In genomic region chr13:93305149-93305548, GRCm38 (mm10) we compare ENCODE assay signal across 8 mouse cellular contexts. TPM values are rescaled to one million over a fixed set of nuclear protein-coding genes. Genes with fewer than 3 reads are reported as not detected.
A peak's percentile ranks its signal among the peaks of the same experiment; 100 is the strongest.
DNase-seq lines count a peak whose midpoint lies in the region; ATAC-seq and TF ChIP-seq lines count a peak whose summit lies in the region.

No protein-coding gene starts in this region.

- no peak for ATAC-seq in forebrain, postnatal 0 days
- ATAC-seq in midbrain, embryonic 11.5 days (ENCODE audit: low FRiP score) = no peak

- H3K9ac ChIP-seq in forebrain, postnatal 0 days = peak overlapping the region; percentile 85
- peak overlapping the region; percentile 91 for H3K9ac ChIP-seq in midbrain, embryonic 11.5 days (ENCODE audit: low read length)

- H3K27ac ChIP-seq in heart, embryonic 10.5 days = peak overlapping the region; percentile 98
- 0 out of 2 replicates have a peak overlapping the region, but pooled peaks have one; percentile 99 for H3K27ac ChIP-seq in forebrain, postnatal 0 days (ENCODE audit: low read depth, low read length)
- H3K27ac ChIP-seq in midbrain, embryonic 11.5 days (ENCODE audit: low read depth, low read length) = no peak overlapping the region

- WGBS in heart, embryonic 10.5 days = 9% methylated on average over 7 of the region's 7 CpGs
- 2% methylated on average over 7 of the region's 7 CpGs for WGBS in forebrain, postnatal 0 days
- 10% methylated on average over 7 of the region's 7 CpGs for WGBS in midbrain, embryonic 11.5 days

- peaks cover 24% of the 10 kb centered on the region; the same call in 1 of the 2 replicates for H3K4me1 ChIP-seq in heart, embryonic 10.5 days
- peaks cover 22% of the 10 kb centered on the region for H3K4me1 ChIP-seq in E14TG2a.4 (replicated peaks; ENCODE audit: low read depth, low read length)
- H3K4me1 ChIP-seq in forebrain, postnatal 0 days (ENCODE audit: insufficient read depth) = peaks cover 23% of the 10 kb centered on the region; the same call in 1 of the 2 replicates
- H3K4me1 ChIP-seq in midbrain, embryonic 11.5 days (ENCODE audit: control insufficient read depth, insufficient read depth, low read length) = peaks cover 16% of the 10 kb centered on the region

- peak overlapping the region; percentile 75 for H3K4me2 ChIP-seq in forebrain, postnatal 0 days (ENCODE audit: low read depth)
- peak overlapping the region; percentile 60 for H3K4me2 ChIP-seq in midbrain, embryonic 11.5 days

- H3K4me3 ChIP-seq in heart, embryonic 10.5 days = peak overlapping the region; percentile 93
- H3K4me3 ChIP-seq in E14TG2a.4 (replicated peaks; ENCODE audit: low read length) = peak overlapping the region; percentile 95
- H3K4me3 ChIP-seq in forebrain, postnatal 0 days (ENCODE audit: low read depth, low read length) = peak overlapping the region; percentile 97
- H3K4me3 ChIP-seq in midbrain, embryonic 11.5 days (ENCODE audit: low read depth, low read length) = peak overlapping the region; percentile 92

- no peaks in the 10 kb centered on the region for H3K9me3 ChIP-seq in heart, embryonic 10.5 days
- no peaks in the 10 kb centered on the region for H3K9me3 ChIP-seq in E14TG2a.4 (ENCODE audit: low read length)
- H3K9me3 ChIP-seq in forebrain, postnatal 0 days (ENCODE audit: low read length) = no peaks in the 10 kb centered on the region
- H3K9me3 ChIP-seq in midbrain, embryonic 11.5 days (ENCODE audit: control insufficient read depth, low read length) = no peaks in the 10 kb centered on the region

- H3K27me3 ChIP-seq in heart, embryonic 10.5 days (ENCODE audit: insufficient read depth, poor library complexity, severe bottlenecking) = no peaks in the 10 kb centered on the region
- H3K27me3 ChIP-seq in E14TG2a.4 (ENCODE audit: insufficient read depth, low read length) = 0 out of 2 replicates have a peak, but pooled peaks cover 3% of the 10 kb centered on the region
- no peaks in the 10 kb centered on the region for H3K27me3 ChIP-seq in forebrain, postnatal 0 days (ENCODE audit: insufficient read depth, low read length)
- no peaks in the 10 kb centered on the region for H3K27me3 ChIP-seq in midbrain, embryonic 11.5 days (ENCODE audit: control insufficient read depth, insufficient read depth, low read length)

- no peaks in the 10 kb centered on the region for H3K36me3 ChIP-seq in heart, embryonic 10.5 days
- no peaks in the 10 kb centered on the region for H3K36me3 ChIP-seq in E14TG2a.4 (ENCODE audit: insufficient read depth, low read length)
- no peaks in the 10 kb centered on the region for H3K36me3 ChIP-seq in forebrain, postnatal 0 days (ENCODE audit: insufficient read depth)
- H3K36me3 ChIP-seq in midbrain, embryonic 11.5 days (ENCODE audit: control insufficient read depth, insufficient read depth, low read length) = no peaks in the 10 kb centered on the region

- no peak for TF ChIP-seq CTCF in E14TG2a.4 (conservative IDR thresholded peaks at IDR 0.05; ENCODE audit: low read length)
- TF ChIP-seq CTCF in forebrain, postnatal 0 days (IDR thresholded peaks at IDR 0.05; ENCODE audit: low read depth) = no peak

- DNase-seq in heart, embryonic 10.5 days (ENCODE audit: low spot score) = no peak
- DNase-seq in heart, adult 9 months (ENCODE audit: low spot score in 2 of 2) = no peak
- no peak for DNase-seq in forebrain, postnatal 0 days
- DNase-seq in midbrain, embryonic 11.5 days (ENCODE audit: low spot score, missing footprints) = no peak
- no peak for DNase-seq in adipocyte (ENCODE audit: low spot score)
- DNase-seq in frontal cortex, postnatal 10 days (ENCODE audit: low spot score in 2 of 2) = no peak
- DNase-seq in spleen, postnatal 14 days (ENCODE audit: low spot score in 2 of 2) = no peak

RNA-seq across cellular contexts. Expression of gene Homer1, which starts 5.7 kb away (rescaled TPM):
- polyA plus RNA-seq in heart, embryonic 10.5 days (2016; fragmentation: Nextera tagmentation; extraction: Ambion mirVana) = 18.4 and 18.5 TPM in 2 replicates
- 102 and 110 TPM in 2 replicates for total RNA-seq in forebrain, postnatal 0 days (2014; rRNA removed)
- 14.3 and 14.8 TPM in 2 replicates for polyA plus RNA-seq in forebrain, postnatal 0 days (2015; fragmentation: Nextera tagmentation; extraction: Ambion mirVana)
- polyA plus RNA-seq in midbrain, embryonic 11.5 days (2014; fragmentation: Nextera tagmentation; extraction: Ambion mirVana) = 11.1 and 11.6 TPM in 2 replicates
